Mouse (Mus musculus): ENCODE measurements around the gene Celf1. TPM values are rescaled to one million over a fixed set of nuclear protein-coding genes. Genes with fewer than 3 reads are reported as not detected.

Gene Celf1
- total and polyA plus RNA-seq, 3 experiments = 29.7 to 69.7 (median 52.8) TPM

DNA sequence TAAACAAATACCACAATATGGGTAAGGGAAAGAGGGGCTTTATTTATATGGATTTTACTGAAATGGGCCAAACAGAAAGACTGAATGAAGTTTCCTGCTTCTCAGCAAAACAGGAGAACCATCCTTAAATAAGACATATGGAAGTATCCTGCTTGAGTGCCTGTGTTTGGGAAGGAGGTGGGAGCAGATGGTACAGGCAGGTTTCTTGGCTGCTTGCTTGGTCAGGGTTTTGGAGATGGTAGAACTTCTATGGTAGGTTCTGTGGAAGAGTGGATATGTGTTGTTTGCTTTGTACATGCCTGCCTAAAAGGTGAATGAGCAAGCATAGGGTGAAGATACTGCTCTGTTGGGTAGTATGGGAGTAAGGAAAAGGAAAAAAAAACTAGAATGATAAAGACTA, 30.4 kb downstream of the Celf1 start:
- dilution Hi-C loops (cut with MboI; ENCODE audit: extremely low pct_ligation_motif_present, extremely low pct_unique_long_range_greater_than_20kb, low sequenced_read_pairs) (no loop called here), in situ Hi-C loops (cut with MboI; ENCODE audit: low pct_ligation_motif_present, low pct_unique_long_range_greater_than_20kb, low sequenced_read_pairs) (no loop called here)
- Histone ChIP-seq H3K79me2 (replicated peaks; ENCODE audit: control insufficient read depth, extremely low read depth, insufficient read depth, poor library complexity, severe bottlenecking) (peaks cover 67% of the 10 kb centered on the region), H3K4me1 (ENCODE audit: control insufficient read depth in 1 of 2, insufficient read depth in 2 of 2) (peaks cover 0 to 27% of the 10 kb centered on the region in 2 experiments; a peak in 2 of 4 replicates), H3K27me3 (replicated peaks) (no peaks in the 10 kb centered on the region), H3K9ac (ENCODE audit: insufficient read depth, low read depth) (no peak overlapping the region), H3K4me2 (ENCODE audit: insufficient read depth, low read depth, poor library complexity, severe bottlenecking) (no peak overlapping the region), H3K9me3 (replicated peaks; ENCODE audit: low read length) (no peaks in the 10 kb centered on the region), H3K27ac (ENCODE audit: insufficient read depth, low read depth) (no peak overlapping the region), H3K4me3 (replicated peaks in 1 of 3; ENCODE audit: low read depth in 2 of 3, low read length in 2 of 3, poor library complexity in 1 of 3) (no peak overlapping the region), H3K36me3 (replicated peaks in 1 of 2; ENCODE audit: control insufficient read depth in 1 of 2, insufficient read depth in 1 of 2, low read length in 1 of 2) (peaks cover 0 to 35% of the 10 kb centered on the region in 2 experiments)
- TF ChIP-seq MXI1 (IDR thresholded peaks at IDR 0.05; ENCODE audit: low read depth, low read length) (no peak), ELF1 (IDR thresholded peaks at IDR 0.05; ENCODE audit: low read depth, low read length) (no peak), ZC3H11A (IDR thresholded peaks at IDR 0.05; ENCODE audit: low read depth, low read length) (no peak), KAT2A (IDR thresholded peaks at IDR 0.05; ENCODE audit: insufficient replicate concordance, low read length) (no peak), BHLHE40 (IDR thresholded peaks at IDR 0.05; ENCODE audit: low read depth, low read length) (no peak), MEF2A (IDR thresholded peaks at IDR 0.05; ENCODE audit: borderline replicate concordance, low read depth, low read length) (no peak), MAZ (IDR thresholded peaks at IDR 0.05; ENCODE audit: low read depth, low read length) (no peak), EP300 (IDR thresholded peaks at IDR 0.05; ENCODE audit: low read length) (no peak), ZKSCAN1 (IDR thresholded peaks at IDR 0.05; ENCODE audit: borderline replicate concordance, low read depth, low read length) (no peak), USF2 (conservative IDR thresholded peaks at IDR 0.05; ENCODE audit: low read depth, low read length) (no peak), JUND (conservative IDR thresholded peaks at IDR 0.05; ENCODE audit: low read depth, low read length) (no peak), HCFC1 (IDR thresholded peaks at IDR 0.05; ENCODE audit: low read depth, low read length) (no peak), JUN (IDR thresholded peaks at IDR 0.05; ENCODE audit: insufficient read depth, low read depth, low read length) (no peak), MAX (IDR thresholded peaks at IDR 0.05; ENCODE audit: low read length) (no peak), RCOR1 (conservative IDR thresholded peaks at IDR 0.05; ENCODE audit: low read depth, low read length) (no peak)
- no peak for DNase-seq (ENCODE audit: extremely low read depth)

DNA sequence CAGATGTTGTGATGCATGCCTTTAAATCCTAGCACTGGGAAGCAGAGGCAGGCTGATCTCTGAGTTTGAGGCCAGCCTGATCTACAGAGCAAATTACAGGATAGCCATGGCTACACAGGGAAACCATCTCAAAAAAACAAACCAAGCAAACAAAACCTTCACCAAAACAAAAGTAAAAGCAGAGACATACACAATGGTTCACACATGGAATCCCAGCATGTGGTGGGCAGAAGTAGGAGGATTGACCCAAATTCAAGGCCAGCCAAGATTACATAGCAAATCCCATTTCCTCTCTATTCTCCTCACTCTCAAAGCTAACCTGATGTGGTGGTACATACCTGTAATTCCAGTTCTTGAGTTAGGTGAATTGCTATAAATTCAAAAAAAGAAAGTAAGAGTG, 33.9 kb downstream of the Celf1 start:
- H3K4me3 ChIP-seq (replicated peaks in 1 of 3; ENCODE audit: low read depth in 2 of 3, low read length in 2 of 3, poor library complexity in 1 of 3) = no peak overlapping the region
- in situ Hi-C loops (cut with MboI; ENCODE audit: low pct_ligation_motif_present, low pct_unique_long_range_greater_than_20kb, low sequenced_read_pairs) = no loop called here
- no peak overlapping the region for H3K27ac ChIP-seq (ENCODE audit: insufficient read depth, low read depth)
- peaks cover 0 to 47% of the 10 kb centered on the region in 2 experiments; a peak in 2 of 4 replicates for H3K4me1 ChIP-seq (ENCODE audit: control insufficient read depth in 1 of 2, insufficient read depth in 2 of 2)
- H3K27me3 ChIP-seq (replicated peaks) = no peaks in the 10 kb centered on the region
- peaks cover 58% of the 10 kb centered on the region for H3K79me2 ChIP-seq (replicated peaks; ENCODE audit: control insufficient read depth, extremely low read depth, insufficient read depth, poor library complexity, severe bottlenecking)
- TF ChIP-seq ZKSCAN1 (IDR thresholded peaks at IDR 0.05; ENCODE audit: borderline replicate concordance, low read depth, low read length) (no peak), UBTF (IDR thresholded peaks at IDR 0.05; ENCODE audit: low read depth, low read length) (no peak), NRF1 (IDR thresholded peaks at IDR 0.05; ENCODE audit: low read depth, low read length) (no peak), EP300 (IDR thresholded peaks at IDR 0.05; ENCODE audit: low read length) (no peak), SIN3A (IDR thresholded peaks at IDR 0.05; ENCODE audit: low read length) (no peak), USF1 (IDR thresholded peaks at IDR 0.05; ENCODE audit: low read depth, low read length) (no peak)
- H3K9ac ChIP-seq (ENCODE audit: insufficient read depth, low read depth) = no peak overlapping the region
- dilution Hi-C loops (cut with MboI; ENCODE audit: extremely low pct_ligation_motif_present, extremely low pct_unique_long_range_greater_than_20kb, low sequenced_read_pairs) = no loop called here
- H3K36me3 ChIP-seq (replicated peaks in 1 of 2; ENCODE audit: control insufficient read depth in 1 of 2, insufficient read depth in 1 of 2, low read length in 1 of 2) = peaks cover 0 to 38% of the 10 kb centered on the region in 2 experiments
- DNase-seq (ENCODE audit: extremely low read depth) = no peak
- H3K4me2 ChIP-seq (ENCODE audit: insufficient read depth, low read depth, poor library complexity, severe bottlenecking) = no peak overlapping the region
- H3K9me3 ChIP-seq (replicated peaks; ENCODE audit: low read length) = no peaks in the 10 kb centered on the region
